18 mouse cellular contexts compared by ENCODE assay signal in the genomic region with DNA sequence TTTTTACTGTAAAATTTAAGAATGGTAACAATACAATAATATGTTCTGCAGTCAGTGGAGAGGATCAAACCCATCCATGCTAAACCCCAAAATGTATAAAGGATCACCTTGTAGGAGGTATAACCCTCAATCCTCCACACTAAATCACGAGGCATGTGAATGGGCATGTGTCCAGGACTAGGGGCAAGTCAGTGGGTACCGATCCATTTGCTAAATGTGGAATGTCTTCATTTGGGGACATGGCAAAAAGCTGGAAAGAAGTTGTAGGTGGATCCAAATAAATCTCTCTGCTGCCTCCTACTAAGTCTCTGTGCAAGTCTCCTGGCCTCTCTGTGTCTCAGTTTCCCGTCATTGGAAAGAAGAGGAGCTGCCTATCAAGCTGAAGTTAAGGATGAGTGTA.
"Had no signal": no experiment of that assay in that cellular context is flagged by ENCODE, and none has a peak within 500 bp of the region (broad histone marks: within the 10 kb centered on the region; RNA-seq: fewer than 3 reads in every experiment).

No protein-coding gene starts in this region.

- H3K36me3 ChIP-seq: lung, embryonic 15.5 days; midbrain, embryonic 13.5 days; midbrain, embryonic 15.5 days; neural tube, embryonic 12.5 days; stomach, embryonic 15.5 days had no signal

- H3K4me1 ChIP-seq: lung, embryonic 15.5 days; megakaryocyte, embryonic 14.5 days; midbrain, embryonic 15.5 days; neural tube, embryonic 12.5 days; stomach, embryonic 15.5 days had no signal

- H3K9ac ChIP-seq: liver, postnatal 0 days; lung, embryonic 15.5 days; midbrain, embryonic 13.5 days; midbrain, embryonic 15.5 days; neural tube, embryonic 12.5 days; stomach, embryonic 15.5 days had no signal

- H3K27ac ChIP-seq: lung, embryonic 15.5 days; macrophage; midbrain, embryonic 13.5 days; midbrain, embryonic 15.5 days; neural tube, embryonic 12.5 days; stomach, embryonic 15.5 days; stomach, postnatal 0 days had no signal

- H3K9me3 ChIP-seq: lung, embryonic 15.5 days; megakaryocyte, embryonic 14.5 days; midbrain, embryonic 13.5 days; midbrain, embryonic 15.5 days; neural tube, embryonic 12.5 days; stomach, embryonic 15.5 days had no signal

- H3K4me2 ChIP-seq: lung, embryonic 15.5 days; midbrain, embryonic 11.5 days; midbrain, embryonic 13.5 days; midbrain, embryonic 15.5 days; neural tube, embryonic 12.5 days; stomach, embryonic 15.5 days had no signal

- ATAC-seq: liver, postnatal 0 days; lung, postnatal 0 days; midbrain, embryonic 13.5 days; midbrain, embryonic 15.5 days had no signal

- DNase-seq: liver, postnatal 0 days; lung, adult 2 months; lung, postnatal 14 days; lung, postnatal 36 days; right cerebral cortex, postnatal 14 days; thymus, adult 18-20 months; thymus, postnatal 25 days; thymus, postnatal 4 days had no signal

- H3K27me3 ChIP-seq: lung, embryonic 15.5 days; megakaryocyte, embryonic 14.5 days; midbrain, embryonic 13.5 days; midbrain, embryonic 15.5 days; neural tube, embryonic 12.5 days; stomach, embryonic 15.5 days had no signal

- H3K4me3 ChIP-seq: lung, embryonic 15.5 days; megakaryocyte, embryonic 14.5 days; midbrain, embryonic 13.5 days; midbrain, embryonic 15.5 days; neural tube, embryonic 12.5 days; stomach, embryonic 15.5 days had no signal
